Mouse (Mus musculus): Measurements from ENCODE around the gene Poldip3.

Poldip3 gene

GRCm38 (mm10) chr15:83124625-83125024 is 24.6 kb downstream of the Poldip3 start:
- DNase-seq, result no peak

GRCm38 (mm10) chr15:83122566-83123145 is 26.5 kb downstream of the Poldip3 start, which contains the start of gene Rrp7a:
Gene Rrp7a, minus strand, starts transcription at chr15:83122801.
- peak; percentile 93 to 95 for DNase-seq

DNA sequence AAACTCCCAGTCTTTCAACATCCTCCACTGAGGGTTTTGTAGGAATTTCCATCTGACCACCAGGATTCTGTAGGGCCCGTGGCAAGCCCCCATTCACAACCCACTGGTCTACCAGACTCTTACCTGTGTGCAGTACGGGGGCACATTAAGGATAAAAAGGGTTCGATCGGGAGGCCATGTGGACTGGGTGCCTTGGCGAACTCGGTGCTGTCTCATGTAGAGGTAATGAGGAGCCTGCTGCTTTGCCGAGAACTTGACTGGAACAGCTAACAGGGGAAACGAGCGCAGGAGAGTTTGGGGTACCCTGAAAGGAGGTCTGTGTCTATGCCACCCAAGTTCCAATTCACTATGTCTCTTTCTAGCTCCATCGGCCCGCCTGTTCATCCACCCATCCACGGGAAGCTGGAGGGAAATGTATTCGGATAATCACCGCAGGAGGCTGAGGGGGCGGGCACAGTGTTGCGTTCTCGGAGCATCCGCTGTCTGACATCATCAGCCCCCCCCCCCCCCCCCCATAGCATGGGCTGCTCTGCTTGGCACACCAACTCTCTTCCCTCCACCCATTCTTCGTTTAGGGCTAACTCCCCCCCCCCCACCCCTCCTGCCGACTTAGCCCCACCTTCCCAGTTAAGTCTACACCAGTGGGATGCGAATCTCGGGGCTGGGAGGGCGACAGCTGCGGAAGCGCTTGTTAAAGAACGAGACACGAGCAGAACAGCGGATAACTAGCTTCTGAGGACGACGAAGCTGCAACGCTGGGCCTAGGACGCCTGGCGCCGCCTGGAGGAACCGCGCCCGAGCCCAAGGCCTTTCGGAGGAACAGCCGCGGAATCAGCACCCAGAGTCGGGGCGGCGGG is 27.2 kb downstream of the Poldip3 start:
- DNase-seq, result peak; percentile 31 to 48

- peak in 1 of 2 experiments; percentile 25 for DNase-seq
These were observed 30.8 kb downstream of the Poldip3 start for GRCm38 (mm10) chr15:83118360-83118759.

- DNase-seq, result no peak
These were observed 34.1 kb downstream of the Poldip3 start for GRCm38 (mm10) chr15:83115071-83115470.

DNA sequence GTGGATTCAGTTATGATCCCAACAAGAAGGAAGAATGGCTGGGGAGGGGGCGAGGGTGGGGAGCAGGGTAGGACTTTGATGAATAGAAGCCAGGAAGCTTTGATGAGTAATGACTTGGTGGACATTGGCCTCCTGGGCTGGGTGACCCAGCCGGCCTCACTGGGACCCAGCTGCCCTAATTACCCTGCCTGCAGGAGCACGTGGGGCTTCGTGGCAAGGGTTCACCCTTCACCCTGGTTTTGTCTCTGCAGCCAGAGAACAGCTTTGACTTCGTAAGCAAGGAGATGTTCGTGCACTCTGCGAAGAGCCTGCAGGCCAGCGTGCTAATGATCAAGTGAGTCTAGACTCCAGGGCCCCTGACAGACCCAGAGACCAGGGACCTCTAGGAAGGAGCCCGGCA is 35.1 kb downstream of the Poldip3 start:
- no peak for DNase-seq

- DNase-seq, result peak; percentile 59 to 70
These were observed 36.3 kb downstream of the Poldip3 start for GRCm38 (mm10) chr15:83112898-83113297.

GRCm38 (mm10) chr15:83111874-83112273 is 37.3 kb downstream of the Poldip3 start:
- no peak for DNase-seq

GRCm38 (mm10) chr15:83111290-83111689 is 37.9 kb downstream of the Poldip3 start:
- no peak for DNase-seq

- no peak for DNase-seq
These were observed 41.4 kb downstream of the Poldip3 start for GRCm38 (mm10) chr15:83107814-83108213.

GRCm38 (mm10) chr15:83106426-83106825 is 42.8 kb downstream of the Poldip3 start:
- no peak for DNase-seq

GRCm38 (mm10) chr15:83103111-83103510 is 46.1 kb downstream of the Poldip3 start:
- DNase-seq, result no peak

GRCm38 (mm10) chr15:83100332-83100662 is 48.9 kb downstream of the Poldip3 start:
- DNase-seq, result no peak

- peak; percentile 96 to 97 for DNase-seq
These were observed 49.5 kb downstream of the Poldip3 start for GRCm38 (mm10) chr15:83099533-83100331.

DNA sequence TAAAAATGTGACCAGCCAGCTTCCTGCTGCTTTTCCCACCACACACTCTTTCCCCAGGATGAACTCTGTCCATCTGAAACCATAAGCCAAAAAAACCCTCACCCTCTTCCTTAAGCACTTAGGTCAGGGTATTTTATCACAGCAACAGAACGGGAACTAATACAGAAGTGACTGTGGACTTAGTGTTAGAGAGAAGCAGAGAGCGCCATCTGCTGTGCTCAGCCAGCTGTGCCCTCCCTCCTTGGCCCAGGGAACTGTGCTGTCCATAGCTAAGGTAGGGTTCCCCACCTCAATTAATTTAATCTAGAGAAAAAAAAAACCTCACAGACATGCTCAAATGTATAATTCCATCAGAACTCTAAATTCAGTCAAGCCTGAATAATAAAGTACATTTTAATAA is 53.2 kb downstream of the Poldip3 start:
- no peak for DNase-seq

- peak; percentile 31 to 38 for DNase-seq
These were observed 55.5 kb downstream of the Poldip3 start for GRCm38 (mm10) chr15:83093687-83094086.

- DNase-seq, result no peak
These were observed 58.3 kb downstream of the Poldip3 start for GRCm38 (mm10) chr15:83090874-83091273.

DNA sequence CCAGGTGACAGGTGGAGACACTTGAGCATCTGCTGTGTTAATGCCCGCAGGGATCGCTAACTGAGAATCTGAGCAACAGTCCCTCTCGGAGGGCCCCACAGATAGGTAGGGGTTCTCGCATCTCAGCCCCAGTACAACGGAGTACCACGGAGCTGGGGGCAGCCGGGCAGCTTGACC is 59.9 kb downstream of the Poldip3 start, which contains the start of gene Serhl:
Gene Serhl, plus strand, starts transcription at position 78 of the 177 bp plus-strand sequence.
- no peak for DNase-seq

GRCm38 (mm10) chr15:83088495-83089428 is 60.4 kb downstream of the Poldip3 start:
- no peak for DNase-seq

DNA sequence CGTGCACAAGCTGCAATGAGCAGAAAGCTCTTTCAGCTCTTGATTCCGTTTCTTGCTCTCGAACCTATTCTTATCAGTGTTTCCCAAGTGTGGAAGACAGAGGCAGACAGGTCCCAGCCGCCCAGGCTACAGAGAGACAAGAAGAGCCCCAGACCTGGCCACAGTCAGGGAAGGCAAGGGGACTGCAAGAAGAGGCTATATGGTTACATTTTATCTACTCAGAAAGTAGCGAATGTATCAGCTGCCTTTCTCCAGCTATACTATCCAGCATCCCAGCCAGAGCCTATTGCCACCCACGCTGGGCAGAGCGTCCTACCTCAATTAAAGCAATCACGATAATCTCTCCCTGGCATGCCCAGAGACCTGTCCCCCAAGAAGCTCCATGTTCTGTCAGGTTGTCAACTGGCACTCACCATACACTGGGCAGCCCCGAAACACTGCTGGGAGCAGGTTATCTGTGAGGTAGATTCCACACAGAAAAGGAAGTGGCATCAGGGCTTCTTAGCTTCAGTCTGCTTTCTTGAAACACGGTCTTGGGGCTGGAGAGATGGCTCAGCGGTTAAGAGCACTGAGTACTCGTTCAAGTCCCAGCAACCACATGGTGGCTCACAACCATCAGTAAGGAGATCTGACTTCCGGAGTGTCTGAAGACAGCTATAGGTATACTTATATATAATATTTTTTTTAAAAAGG is 62.4 kb downstream of the Poldip3 start:
- DNase-seq, result no peak

GRCm38 (mm10) chr15:83085901-83086300 is 63.3 kb downstream of the Poldip3 start:
- DNase-seq, result peak in 1 of 2 experiments; percentile 36

DNA sequence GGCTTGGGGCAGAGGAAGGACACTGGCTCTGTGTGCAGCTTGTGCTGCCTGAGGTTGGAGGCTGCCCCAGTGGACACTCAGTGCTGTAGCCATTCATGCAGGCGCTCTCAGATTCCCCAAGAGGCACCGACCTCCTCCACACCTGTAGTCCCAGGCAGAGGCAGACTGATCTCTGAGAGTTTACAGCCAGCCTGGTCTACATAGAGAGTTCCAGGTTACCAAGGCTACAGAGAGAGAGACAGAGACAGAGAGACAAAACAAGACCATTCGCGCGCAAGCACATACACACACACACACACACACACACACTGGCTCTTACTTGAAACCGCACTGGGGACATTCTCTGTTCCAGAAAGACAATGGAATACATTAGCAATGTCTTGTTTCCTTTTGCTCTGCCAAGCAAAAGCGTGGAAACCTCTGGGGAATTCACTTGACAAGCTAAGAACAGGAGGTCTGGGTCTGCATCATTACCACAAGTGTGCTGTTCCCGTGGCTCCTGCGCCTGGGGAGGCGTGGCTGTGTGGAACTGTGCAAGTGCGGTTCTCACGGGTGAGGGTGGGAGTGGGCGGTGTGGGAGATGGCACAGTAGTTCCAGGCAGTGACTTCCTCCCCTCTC is 65.1 kb downstream of the Poldip3 start:
- DNase-seq, result no peak

All from lung, adult 18-20 months (tissue).